In genomic region chr8:106007891-106008290, GRCm38 (mm10) we compare ENCODE assay signal across 18 mouse cellular contexts. TPM values are rescaled to one million over a fixed set of nuclear protein-coding genes. Genes with fewer than 3 reads are reported as not detected.
DNase-seq lines count a peak whose midpoint lies in the region; ATAC-seq and TF ChIP-seq lines count a peak whose summit lies in the region.
"Not testable (repeated sequence)": the region's sequence is repeated elsewhere in the genome, so short reads cannot be mapped to it uniquely, and the experiment has no call there.
"Had no signal": no experiment of that assay in that cellular context is flagged by ENCODE, and none has a peak within 500 bp of the region (broad histone marks: within the 10 kb centered on the region; RNA-seq: fewer than 3 reads in every experiment).

No protein-coding gene starts in this region.

- not testable (repeated sequence) for H3K36me3 ChIP-seq in kidney, postnatal 0 days (ENCODE audit: insufficient read depth, low read length); liver, postnatal 0 days (replicated peaks; ENCODE audit: insufficient read depth, low read length); stomach, postnatal 0 days (ENCODE audit: control insufficient read depth, insufficient read depth, low read length)

- H3K4me1 ChIP-seq in bone marrow macrophage, adult 2 months (ENCODE audit: control insufficient read depth, insufficient read depth, low read length): peaks cover 39% of the 10 kb centered on the region
- H3K4me1 ChIP-seq in kidney, postnatal 0 days (replicated peaks; ENCODE audit: insufficient read depth, low read length); stomach, postnatal 0 days (replicated peaks; ENCODE audit: control insufficient read depth, insufficient read depth): not testable (repeated sequence)
- peaks cover 18% of the 10 kb centered on the region for H3K4me1 ChIP-seq in liver, postnatal 0 days (ENCODE audit: insufficient read depth)

- H3K4me3 ChIP-seq in bone marrow macrophage, adult 2 months (ENCODE audit: insufficient read depth, low read length); kidney, postnatal 0 days (replicated peaks; ENCODE audit: low read depth, low read length); liver, postnatal 0 days (ENCODE audit: low read depth, low read length); stomach, postnatal 0 days (ENCODE audit: low read depth, low read length): not testable (repeated sequence)

- peak; percentile 26 for DNase-seq in CD4-positive helper T cell, adult 2 months (ENCODE audit: low read depth, low spot score)
- peak; percentile 20 for DNase-seq in NIH3T3 (ENCODE audit: low read depth)
- peak; percentile 53 for DNase-seq in induced T-regulatory cell, adult 2 months (ENCODE audit: low read depth)
- DNase-seq in kidney, postnatal 0 days (ENCODE audit: low spot score); liver, postnatal 0 days; stomach, postnatal 0 days (ENCODE audit: low spot score): not testable (repeated sequence)

- not testable (repeated sequence) for TF ChIP-seq EP300 in liver, postnatal 0 days (IDR thresholded peaks at IDR 0.05; ENCODE audit: low read depth); stomach, postnatal 0 days (optimal IDR thresholded peaks at IDR 0.05)

- H3K9ac ChIP-seq in kidney, postnatal 0 days (ENCODE audit: low read depth, low read length); liver, postnatal 0 days (replicated peaks); stomach, postnatal 0 days (ENCODE audit: low read length): not testable (repeated sequence)

- peak overlapping the region; percentile 91 for H3K27ac ChIP-seq in bone marrow macrophage, adult 2 months (ENCODE audit: insufficient read depth, low read depth, low read length)
- not testable (repeated sequence) for H3K27ac ChIP-seq in kidney, postnatal 0 days; liver, postnatal 0 days (ENCODE audit: low read depth); stomach, postnatal 0 days (replicated peaks)

- not testable (repeated sequence) for H3K27me3 ChIP-seq in kidney, postnatal 0 days (ENCODE audit: insufficient read depth, low read length); liver, postnatal 0 days (ENCODE audit: insufficient read depth, low read length); stomach, postnatal 0 days (ENCODE audit: control insufficient read depth, insufficient read depth, low read length)

- not testable (repeated sequence) for ATAC-seq in kidney, postnatal 0 days (replicated peaks; ENCODE audit: low FRiP score, low read depth); liver, postnatal 0 days; stomach, postnatal 0 days (ENCODE audit: low FRiP score, low TSS enrichment)

- WGBS in kidney, postnatal 0 days: 72% methylated on average over 3 of the region's 3 CpGs
- WGBS in liver, postnatal 0 days (ENCODE audit: insufficient replicate concordance): 65% methylated on average over 3 of the region's 3 CpGs
- 64% methylated on average over 3 of the region's 3 CpGs for WGBS in stomach, postnatal 0 days

- H3K9me3 ChIP-seq in kidney, postnatal 0 days (replicated peaks; ENCODE audit: low read length); liver, postnatal 0 days (ENCODE audit: low read length); stomach, postnatal 0 days (ENCODE audit: control insufficient read depth, low read length): not testable (repeated sequence)

- TF ChIP-seq POLR2A in bone marrow macrophage, adult 2 months (IDR thresholded peaks at IDR 0.05; ENCODE audit: borderline replicate concordance, low read depth, low read length): not testable (repeated sequence)

- TF ChIP-seq CTCF in bone marrow macrophage, adult 2 months (IDR thresholded peaks at IDR 0.05; ENCODE audit: low read depth, low read length): not testable (repeated sequence)
- TF ChIP-seq CTCF in kidney, postnatal 0 days (IDR thresholded peaks at IDR 0.05; ENCODE audit: low read depth): peak; percentile 35; the same call in 1 of the 2 replicates
- peak; percentile 46 for TF ChIP-seq CTCF in liver, postnatal 0 days (IDR thresholded peaks at IDR 0.05; ENCODE audit: low read depth)
- peak; percentile 29; the same call in 1 of the 2 replicates for TF ChIP-seq CTCF in stomach, postnatal 0 days (IDR thresholded peaks at IDR 0.05; ENCODE audit: low read depth)

- H3K4me2 ChIP-seq in kidney, postnatal 0 days (ENCODE audit: low read length); liver, postnatal 0 days (ENCODE audit: low read depth, low read length); stomach, postnatal 0 days (replicated peaks; ENCODE audit: low read depth): not testable (repeated sequence)

RNA-seq across cellular contexts. Expression of gene Dpep2nb, which starts 2.1 kb away (rescaled TPM):
- polyA plus RNA-seq in bone marrow macrophage, adult 2 months (2012; ENCODE audit: insufficient read depth, insufficient read length, missing spikeins): not detected in 2 replicates
- not detected in 2 replicates for polyA plus RNA-seq in kidney, postnatal 0 days (2015; fragmentation: Nextera tagmentation; extraction: Ambion mirVana)
- polyA plus RNA-seq in liver, postnatal 0 days (2015; fragmentation: Nextera tagmentation; extraction: Ambion mirVana): not detected in 2 replicates
- not detected in 2 replicates for polyA plus RNA-seq in stomach, postnatal 0 days (2015; fragmentation: Nextera tagmentation; extraction: Ambion mirVana)
- polyA plus RNA-seq: brain, embryonic 14.5 days; embryonic facial prominence, embryonic 11.5 days; embryonic facial prominence, embryonic 15.5 days; erythroblast, embryonic 14.5 days; forebrain, embryonic 10.5 days; forebrain, embryonic 14.5 days; heart, embryonic 10.5 days; heart, embryonic 14.5 days; hindbrain, embryonic 13.5 days; hindbrain, postnatal 0 days; intestine, embryonic 15.5 days had no signal

RNA-seq across cellular contexts. Expression of gene Ddx28, which starts 3.8 kb away (rescaled TPM):
- 10.1 and 12.0 TPM in 2 replicates for polyA plus RNA-seq in bone marrow macrophage, adult 2 months (2012; ENCODE audit: insufficient read depth, insufficient read length, missing spikeins)
- polyA plus RNA-seq in kidney, postnatal 0 days (2015; fragmentation: Nextera tagmentation; extraction: Ambion mirVana): 16.1 and 16.9 TPM in 2 replicates
- polyA plus RNA-seq in liver, postnatal 0 days (2015; fragmentation: Nextera tagmentation; extraction: Ambion mirVana): 13.0 and 14.7 TPM in 2 replicates
- 9.2 and 10.0 TPM in 2 replicates for polyA plus RNA-seq in stomach, postnatal 0 days (2015; fragmentation: Nextera tagmentation; extraction: Ambion mirVana)

RNA-seq across cellular contexts. Expression of gene Dus2, which starts 16.8 kb away (rescaled TPM):
- polyA plus RNA-seq in bone marrow macrophage, adult 2 months (2012; ENCODE audit: insufficient read depth, insufficient read length, missing spikeins): 6.1 and 8.3 TPM in 2 replicates
- 11.7 and 15.5 TPM in 2 replicates for polyA plus RNA-seq in kidney, postnatal 0 days (2015; fragmentation: Nextera tagmentation; extraction: Ambion mirVana)
- 8.2 and 9.5 TPM in 2 replicates for polyA plus RNA-seq in liver, postnatal 0 days (2015; fragmentation: Nextera tagmentation; extraction: Ambion mirVana)
- polyA plus RNA-seq in stomach, postnatal 0 days (2015; fragmentation: Nextera tagmentation; extraction: Ambion mirVana): 8.1 and 8.3 TPM in 2 replicates

RNA-seq across cellular contexts. Expression of gene Dpep3, which starts 28.7 kb away (rescaled TPM):
- 3.2 and 3.6 TPM in 2 replicates for polyA plus RNA-seq in bone marrow macrophage, adult 2 months (2012; ENCODE audit: insufficient read depth, insufficient read length, missing spikeins)
- polyA plus RNA-seq in kidney, postnatal 0 days (2015; fragmentation: Nextera tagmentation; extraction: Ambion mirVana): not detected in 2 replicates
- polyA plus RNA-seq in liver, postnatal 0 days (2015; fragmentation: Nextera tagmentation; extraction: Ambion mirVana): not detected in 2 replicates
- polyA plus RNA-seq in stomach, postnatal 0 days (2015; fragmentation: Nextera tagmentation; extraction: Ambion mirVana): not detected in 2 replicates
- polyA plus RNA-seq: brain, embryonic 14.5 days; embryonic facial prominence, embryonic 11.5 days; embryonic facial prominence, embryonic 15.5 days; erythroblast, embryonic 14.5 days; forebrain, embryonic 10.5 days; forebrain, embryonic 14.5 days; heart, embryonic 10.5 days; heart, embryonic 14.5 days; hindbrain, embryonic 13.5 days; hindbrain, postnatal 0 days; intestine, embryonic 15.5 days had no signal

RNA-seq across cellular contexts. Expression of gene Slc12a4, which starts 42.0 kb away (rescaled TPM):
- 19.6 and 27.5 TPM in 2 replicates for polyA plus RNA-seq in bone marrow macrophage, adult 2 months (2012; ENCODE audit: insufficient read depth, insufficient read length, missing spikeins)
- 19.8 and 23.7 TPM in 2 replicates for polyA plus RNA-seq in kidney, postnatal 0 days (2015; fragmentation: Nextera tagmentation; extraction: Ambion mirVana)
- 5.1 and 5.2 TPM in 2 replicates for polyA plus RNA-seq in liver, postnatal 0 days (2015; fragmentation: Nextera tagmentation; extraction: Ambion mirVana)
- 12.8 and 14.1 TPM in 2 replicates for polyA plus RNA-seq in stomach, postnatal 0 days (2015; fragmentation: Nextera tagmentation; extraction: Ambion mirVana)
